Mouse (Mus musculus) ES-Bruce4 (cell line): ENCODE measurements around the gene Lrrc1.

Source experiments
- CTCF ChIP-seq: IDR thresholded peaks from one replicate; pipeline ENCODE4 v1.8.1; 2011; ENCODE audit warnings: low read depth, low read length
- POLR2A ChIP-seq: IDR thresholded peaks from one replicate; pipeline ENCODE4 v1.8.1; 2011; ENCODE audit warnings: low read length; ENCODE audit not compliant: insufficient read depth

DNA sequence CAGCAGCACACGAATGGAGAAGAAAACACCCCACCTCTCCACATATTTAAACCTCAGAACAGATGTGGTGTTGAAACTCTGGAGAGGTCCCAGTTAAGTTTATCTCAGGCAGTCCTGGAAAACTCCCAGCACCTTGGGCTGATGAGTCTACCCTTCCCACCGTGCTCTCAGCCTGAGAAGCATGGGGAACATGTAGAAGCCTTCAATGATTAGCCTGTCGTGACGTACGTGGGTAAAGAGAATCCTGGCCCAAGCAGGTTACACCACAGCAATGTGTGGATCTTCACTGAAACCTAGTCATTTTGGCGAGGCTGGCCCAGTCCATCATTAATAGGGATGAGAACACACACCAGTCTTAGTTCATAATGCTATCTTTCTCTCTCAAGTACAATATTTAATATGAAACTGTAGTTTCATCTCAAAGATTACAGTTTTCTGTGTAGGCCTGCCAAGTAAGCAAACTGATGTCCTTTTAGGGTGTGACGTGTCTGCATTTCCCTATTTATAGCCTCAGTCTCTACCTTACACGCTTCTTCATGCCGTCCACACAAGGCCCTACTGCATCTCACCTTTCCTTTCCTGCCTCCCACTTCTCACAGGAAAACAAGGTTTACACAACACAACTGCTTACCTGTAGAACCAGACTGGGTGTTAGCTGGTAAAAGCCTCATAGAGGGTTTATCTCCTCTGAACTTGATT, 125.0 kb downstream of the Lrrc1 start:
- no peak for TF ChIP-seq POLR2A
- no peak for TF ChIP-seq CTCF
